Mouse (Mus musculus): Measurements from ENCODE around the gene Bag3.

DNA sequence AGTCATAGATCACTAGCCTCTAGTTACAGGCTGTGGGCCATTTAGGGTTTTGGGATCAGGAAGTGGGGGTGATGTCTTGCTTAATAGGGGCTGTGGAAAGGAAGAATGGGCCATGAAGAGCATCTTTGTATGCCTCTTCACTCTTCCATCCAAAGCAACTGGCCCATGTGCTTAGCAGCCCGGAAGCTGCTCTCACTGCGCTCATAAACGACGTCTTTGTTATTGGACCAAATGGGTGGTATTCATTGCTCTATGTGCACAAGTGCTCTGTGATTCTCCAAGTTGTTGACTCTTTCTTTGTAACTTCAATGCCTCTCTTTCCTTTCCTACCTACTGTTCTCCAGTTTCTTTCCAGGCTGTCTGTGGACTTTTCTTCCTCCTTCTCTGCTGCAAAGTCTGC, 48.6 kb downstream of the Bag3 start:
- TF ChIP-seq EP300 (IDR thresholded peaks at IDR 0.05; ENCODE audit: low read depth): no peak
- TF ChIP-seq CTCF (IDR thresholded peaks at IDR 0.05; ENCODE audit: low read depth): no peak

Data from heart, postnatal 0 days (tissue).